Mouse (Mus musculus): ENCODE measurements around the gene Frem2. TPM values are rescaled to one million over a fixed set of nuclear protein-coding genes. Genes with fewer than 3 reads are reported as not detected.

Frem2 gene
- polyA plus RNA-seq, 1 experiment from 2014 or later: 6.7 TPM

- peaks cover 19% of the 10 kb centered on the region; the same call in 1 of the 2 replicates for H3K4me1 ChIP-seq
- peak overlapping the region; percentile 60 for H3K4me3 ChIP-seq
- H3K4me2 ChIP-seq (replicated peaks): peak overlapping the region; percentile 100
- H3K36me3 ChIP-seq: peaks cover 20% of the 10 kb centered on the region
- peaks cover 31% of the 10 kb centered on the region for H3K27me3 ChIP-seq
- ATAC-seq (ENCODE audit: insufficient number of reproducible peaks, insufficient read depth, low FRiP score, low TSS enrichment): no peak
- WGBS: 2% methylated on average over 42 of the region's 42 CpGs
- peaks cover 16% of the 10 kb centered on the region; the same call in 1 of the 2 replicates for H3K9me3 ChIP-seq
- H3K27ac ChIP-seq: peak overlapping the region; percentile 9; the same call in 1 of the 2 replicates
- peak overlapping the region; percentile 52 for H3K9ac ChIP-seq
These were observed 752 bp downstream of the Frem2 start for GRCm38 (mm10) chr3:53656328-53656877.

- Histone ChIP-seq H3K9ac (no peak overlapping the region), H3K27me3 (peaks cover 31% of the 10 kb centered on the region), H3K4me1 (peaks cover 21% of the 10 kb centered on the region), H3K36me3 (peaks cover 20% of the 10 kb centered on the region), H3K4me2 (replicated peaks) (peak overlapping the region; percentile 100; the same call in 1 of the 2 replicates), H3K4me3 (peak overlapping the region; percentile 60; the same call in 1 of the 2 replicates), H3K9me3 (peaks cover 16% of the 10 kb centered on the region; the same call in 1 of the 2 replicates), H3K27ac (no peak overlapping the region)
- ATAC-seq (ENCODE audit: insufficient number of reproducible peaks, insufficient read depth, low FRiP score, low TSS enrichment): no peak
- 84% methylated on average over 13 of the region's 13 CpGs for WGBS
These were observed 1.8 kb downstream of the Frem2 start for GRCm38 (mm10) chr3:53655343-53655742.

- peaks cover 9% of the 10 kb centered on the region for H3K4me1 ChIP-seq
- H3K27ac ChIP-seq: peak overlapping the region; percentile 58
- no peak overlapping the region for H3K4me3 ChIP-seq
- ATAC-seq (ENCODE audit: insufficient number of reproducible peaks, insufficient read depth, low FRiP score, low TSS enrichment): peak; percentile 60; the same call in 1 of the 2 replicates
- H3K4me2 ChIP-seq (replicated peaks): peak overlapping the region; percentile 28
- H3K9ac ChIP-seq: no peak overlapping the region
- WGBS: 3% methylated on average over 8 of the region's 8 CpGs
- peaks cover 3% of the 10 kb centered on the region for H3K27me3 ChIP-seq
- H3K36me3 ChIP-seq: peaks cover 19% of the 10 kb centered on the region
- peaks cover 14% of the 10 kb centered on the region; the same call in 1 of the 2 replicates for H3K9me3 ChIP-seq
These were observed 7.0 kb downstream of the Frem2 start for GRCm38 (mm10) chr3:53650003-53650748.

- ATAC-seq (ENCODE audit: insufficient number of reproducible peaks, insufficient read depth, low FRiP score, low TSS enrichment): no peak
- peaks cover 6% of the 10 kb centered on the region; the same call in 1 of the 2 replicates for H3K9me3 ChIP-seq
These were observed 7.7 kb downstream of the Frem2 start for GRCm38 (mm10) chr3:53649425-53649824.

GRCm38 (mm10) chr3:53648902-53649301 is 8.3 kb downstream of the Frem2 start:
- H3K27me3 ChIP-seq: no peaks in the 10 kb centered on the region
- no peak overlapping the region for H3K4me3 ChIP-seq
- H3K9ac ChIP-seq: no peak overlapping the region
- H3K36me3 ChIP-seq: peaks cover 7% of the 10 kb centered on the region; the same call in 1 of the 2 replicates
- WGBS: 83% methylated on average over 4 of the region's 4 CpGs
- no peak for ATAC-seq (ENCODE audit: insufficient number of reproducible peaks, insufficient read depth, low FRiP score, low TSS enrichment)
- H3K4me2 ChIP-seq (replicated peaks): no peak overlapping the region
- H3K9me3 ChIP-seq: peaks cover 3% of the 10 kb centered on the region; the same call in 1 of the 2 replicates
- peaks cover 9% of the 10 kb centered on the region for H3K4me1 ChIP-seq
- no peak overlapping the region for H3K27ac ChIP-seq

More at GRCm38 (mm10) chr3:53649425-53649824, 7.7 kb downstream of the Frem2 start:
- Histone ChIP-seq H3K36me3 (peaks cover 12% of the 10 kb centered on the region; the same call in 1 of the 2 replicates), H3K4me2 (replicated peaks) (no peak overlapping the region), H3K4me3 (no peak overlapping the region), H3K9ac (no peak overlapping the region), H3K27ac (no peak overlapping the region), H3K4me1 (peaks cover 9% of the 10 kb centered on the region), H3K27me3 (no peaks in the 10 kb centered on the region)
- WGBS: 50% methylated on average over 4 of the region's 4 CpGs

- Histone ChIP-seq H3K27ac (no peak overlapping the region), H3K27me3 (no peaks in the 10 kb centered on the region), H3K4me3 (no peak overlapping the region), H3K4me2 (replicated peaks) (no peak overlapping the region), H3K36me3 (no peaks in the 10 kb centered on the region), H3K4me1 (no peaks in the 10 kb centered on the region), H3K9me3 (no peaks in the 10 kb centered on the region), H3K9ac (no peak overlapping the region)
- ATAC-seq (ENCODE audit: insufficient number of reproducible peaks, insufficient read depth, low FRiP score, low TSS enrichment): no peak
- 70% methylated on average over 3 of the region's 3 CpGs for WGBS
These were observed 21.2 kb downstream of the Frem2 start for GRCm38 (mm10) chr3:53635948-53636347.

GRCm38 (mm10) chr3:53631126-53631525 is 26.0 kb downstream of the Frem2 start:
- Histone ChIP-seq H3K27ac (no peak overlapping the region), H3K9me3 (no peaks in the 10 kb centered on the region), H3K4me1 (no peaks in the 10 kb centered on the region), H3K27me3 (no peaks in the 10 kb centered on the region), H3K4me2 (replicated peaks) (no peak overlapping the region), H3K4me3 (no peak overlapping the region), H3K36me3 (no peaks in the 10 kb centered on the region), H3K9ac (no peak overlapping the region)
- 67% methylated on average over 14 of the region's 14 CpGs for WGBS
- ATAC-seq (ENCODE audit: insufficient number of reproducible peaks, insufficient read depth, low FRiP score, low TSS enrichment): no peak

- no peak overlapping the region for H3K4me2 ChIP-seq (replicated peaks)
- H3K4me3 ChIP-seq: no peak overlapping the region
- H3K27ac ChIP-seq: no peak overlapping the region
- ATAC-seq (ENCODE audit: insufficient number of reproducible peaks, insufficient read depth, low FRiP score, low TSS enrichment): no peak
- no peaks in the 10 kb centered on the region for H3K9me3 ChIP-seq
- no peaks in the 10 kb centered on the region for H3K27me3 ChIP-seq
- no peaks in the 10 kb centered on the region for H3K36me3 ChIP-seq
- H3K4me1 ChIP-seq: no peaks in the 10 kb centered on the region
- H3K9ac ChIP-seq: no peak overlapping the region
- 79% methylated on average over 4 of the region's 4 CpGs for WGBS
These were observed 26.5 kb downstream of the Frem2 start for GRCm38 (mm10) chr3:53630630-53631029.

GRCm38 (mm10) chr3:53629966-53630365 is 27.2 kb downstream of the Frem2 start:
- H3K4me2 ChIP-seq (replicated peaks): no peak overlapping the region
- H3K27ac ChIP-seq: no peak overlapping the region
- H3K9me3 ChIP-seq: no peaks in the 10 kb centered on the region
- no peaks in the 10 kb centered on the region for H3K36me3 ChIP-seq
- ATAC-seq (ENCODE audit: insufficient number of reproducible peaks, insufficient read depth, low FRiP score, low TSS enrichment): no peak
- 88% methylated on average over 5 of the region's 5 CpGs for WGBS
- no peaks in the 10 kb centered on the region for H3K4me1 ChIP-seq
- H3K4me3 ChIP-seq: no peak overlapping the region
- no peaks in the 10 kb centered on the region for H3K27me3 ChIP-seq
- H3K9ac ChIP-seq: no peak overlapping the region

GRCm38 (mm10) chr3:53623222-53623621 is 33.9 kb downstream of the Frem2 start:
- Histone ChIP-seq H3K27ac (no peak overlapping the region), H3K27me3 (no peaks in the 10 kb centered on the region), H3K36me3 (no peaks in the 10 kb centered on the region), H3K4me1 (peaks cover 6% of the 10 kb centered on the region; the same call in 1 of the 2 replicates), H3K4me2 (replicated peaks) (no peak overlapping the region), H3K9me3 (no peaks in the 10 kb centered on the region), H3K9ac (no peak overlapping the region), H3K4me3 (no peak overlapping the region)
- no peak for ATAC-seq (ENCODE audit: insufficient number of reproducible peaks, insufficient read depth, low FRiP score, low TSS enrichment)
- 82% methylated on average over 8 of the region's 8 CpGs for WGBS

GRCm38 (mm10) chr3:53620978-53621377 is 36.2 kb downstream of the Frem2 start:
- H3K9me3 ChIP-seq: no peaks in the 10 kb centered on the region
- no peak overlapping the region for H3K27ac ChIP-seq
- no peaks in the 10 kb centered on the region for H3K27me3 ChIP-seq
- H3K4me3 ChIP-seq: no peak overlapping the region
- no peak for ATAC-seq (ENCODE audit: insufficient number of reproducible peaks, insufficient read depth, low FRiP score, low TSS enrichment)
- H3K4me1 ChIP-seq: peaks cover 6% of the 10 kb centered on the region; the same call in 1 of the 2 replicates
- WGBS: 74% methylated on average over 3 of the region's 3 CpGs
- no peak overlapping the region for H3K4me2 ChIP-seq (replicated peaks)
- no peaks in the 10 kb centered on the region for H3K36me3 ChIP-seq
- no peak overlapping the region for H3K9ac ChIP-seq

GRCm38 (mm10) chr3:53620355-53620754 is 36.8 kb downstream of the Frem2 start:
- ATAC-seq (ENCODE audit: insufficient number of reproducible peaks, insufficient read depth, low FRiP score, low TSS enrichment): no peak
- H3K4me2 ChIP-seq (replicated peaks): no peak overlapping the region
- 80% methylated on average over 8 of the region's 8 CpGs for WGBS
- H3K9ac ChIP-seq: no peak overlapping the region
- no peaks in the 10 kb centered on the region for H3K9me3 ChIP-seq
- H3K27me3 ChIP-seq: no peaks in the 10 kb centered on the region
- no peak overlapping the region for H3K4me3 ChIP-seq
- H3K27ac ChIP-seq: no peak overlapping the region
- peaks cover 6% of the 10 kb centered on the region; the same call in 1 of the 2 replicates for H3K4me1 ChIP-seq
- no peaks in the 10 kb centered on the region for H3K36me3 ChIP-seq
